Mouse (Mus musculus): ENCODE measurements around the gene Dst.

Gene Dst

GRCm38 (mm10) chr1:34251137-34251536, 343.1 kb downstream of the Dst start:
- DNase-seq: no peak

GRCm38 (mm10) chr1:34252267-34252666, 344.2 kb downstream of the Dst start:
- DNase-seq: no peak

GRCm38 (mm10) chr1:34253876-34254275, 345.9 kb downstream of the Dst start:
- no peak for DNase-seq

- DNase-seq: no peak
Measured at GRCm38 (mm10) chr1:34259898-34260297, 351.9 kb downstream of the Dst start.

- no peak for DNase-seq
Measured at GRCm38 (mm10) chr1:34261011-34261410, 353.0 kb downstream of the Dst start.

GRCm38 (mm10) chr1:34268520-34268919, 360.5 kb downstream of the Dst start:
- no peak for DNase-seq

- no peak for DNase-seq
Measured at GRCm38 (mm10) chr1:34269578-34269977, 361.6 kb downstream of the Dst start.

GRCm38 (mm10) chr1:34273922-34274321, 365.9 kb downstream of the Dst start:
- no peak for DNase-seq

- no peak for DNase-seq
Measured at GRCm38 (mm10) chr1:34275787-34276186, 367.8 kb downstream of the Dst start.

GRCm38 (mm10) chr1:34276756-34277155, 368.7 kb downstream of the Dst start:
- no peak for DNase-seq

GRCm38 (mm10) chr1:34277259-34277658, 369.2 kb downstream of the Dst start:
- DNase-seq: peak; percentile 47

GRCm38 (mm10) chr1:34283502-34283901, 375.5 kb downstream of the Dst start:
- DNase-seq: no peak

GRCm38 (mm10) chr1:34284979-34285378, 377.0 kb downstream of the Dst start:
- DNase-seq: no peak

GRCm38 (mm10) chr1:34287731-34288130, 379.7 kb downstream of the Dst start:
- no peak for DNase-seq

GRCm38 (mm10) chr1:34288181-34288580, 380.2 kb downstream of the Dst start:
- DNase-seq: no peak

GRCm38 (mm10) chr1:34288721-34289471, 380.9 kb downstream of the Dst start:
- DNase-seq: no peak

GRCm38 (mm10) chr1:34289472-34289748, 381.4 kb downstream of the Dst start:
- DNase-seq: no peak

GRCm38 (mm10) chr1:34290321-34290720, 382.3 kb downstream of the Dst start:
- no peak for DNase-seq

- peak; percentile 88 for DNase-seq
Measured at GRCm38 (mm10) chr1:34293198-34293597, 385.2 kb downstream of the Dst start.

- DNase-seq: no peak
Measured at GRCm38 (mm10) chr1:34297636-34298035, 389.6 kb downstream of the Dst start.

- DNase-seq: no peak
Measured at GRCm38 (mm10) chr1:34298631-34299184, 390.7 kb downstream of the Dst start.

- no peak for DNase-seq
Measured at GRCm38 (mm10) chr1:34299507-34299906, 391.5 kb downstream of the Dst start.

- no peak for DNase-seq
Measured at GRCm38 (mm10) chr1:34300309-34300980, 392.4 kb downstream of the Dst start.

- DNase-seq: no peak
Measured at GRCm38 (mm10) chr1:34304227-34304626, 396.2 kb downstream of the Dst start.
